Mouse (Mus musculus) kidney, postnatal 0 days (tissue): ENCODE data around the gene Tas2r143. TPM values are rescaled to one million over a fixed set of nuclear protein-coding genes. Genes with fewer than 3 reads are reported as not detected.
A peak's percentile ranks its signal among the peaks of the same experiment; 100 is the strongest.

Source experiments
- ATAC-seq: fragments of 200-750 bp; cut with Nextera tagmentation; replicated peaks from 2 replicates; pipeline ENCODE4 v1.8.0; 2017; ENCODE audit warnings: low read depth, moderate number of reproducible peaks, moderate TSS enrichment, moderate library complexity; ENCODE audit not compliant: low FRiP score
- DNase-seq: peaks from one replicate; pipeline ENCODE4 v3.0.0-alpha.2; 2016; ENCODE audit warnings: low spot score
- H3K27ac ChIP-seq: fragments of 300-500 bp; sonication (generic); 2 replicates; pipeline ENCODE4 v1.5.1; 2014; ENCODE audit warnings: mild to moderate bottlenecking
- H3K27me3 ChIP-seq: fragments of 300-500 bp; sonication (generic); 2 replicates; pipeline ENCODE4 v1.6.1; 2014; ENCODE audit warnings: low read length, mixed read lengths; ENCODE audit not compliant: insufficient read depth
- H3K36me3 ChIP-seq: fragments of 300-500 bp; sonication (generic); 2 replicates; pipeline ENCODE4 v1.6.1; 2014; ENCODE audit warnings: low read length, mixed read lengths; ENCODE audit not compliant: insufficient read depth
- H3K4me1 ChIP-seq: fragments of 300-500 bp; sonication (generic); replicated peaks from 2 replicates; pipeline ENCODE4 v1.6.1; 2014; ENCODE audit warnings: antibody characterized with exemption, low read length, mixed read lengths; ENCODE audit not compliant: insufficient read depth
- H3K4me2 ChIP-seq: fragments of 300-500 bp; sonication (generic); 2 replicates; pipeline ENCODE4 v1.6.1; 2014; ENCODE audit warnings: mild to moderate bottlenecking, low read length, moderate library complexity, mixed read lengths
- H3K4me3 ChIP-seq: fragments of 300-500 bp; sonication (generic); replicated peaks from 2 replicates; pipeline ENCODE4 v1.5.1; 2014; ENCODE audit warnings: low read depth, low read length
- H3K9ac ChIP-seq: fragments of 300-500 bp; sonication (generic); 2 replicates; pipeline ENCODE4 v1.6.1; 2014; ENCODE audit warnings: low read depth, low read length
- H3K9me3 ChIP-seq: fragments of 300-500 bp; sonication (generic); replicated peaks from 2 replicates; pipeline ENCODE4 v1.6.1; 2016; ENCODE audit warnings: low read length, inconsistent platforms, mixed read lengths
- CTCF ChIP-seq: IDR thresholded peaks from 2 replicates; pipeline ENCODE4 v1.5.1; 2016; ENCODE audit warnings: antibody characterized with exemption, low read depth, mild to moderate bottlenecking, moderate library complexity
- WGBS: fragments of 180-500 bp; shearing (Covaris S2); extraction: QIAGEN DNeasy Blood & Tissue Kit; methylation state at CpG from one replicate; pipeline ENCODE4 v1.1.7; 2014; 5-methylcytosine and 5-hydroxymethylcytosine counted together
- polyA plus RNA-seq: library from polyadenylated mRNA; unstranded; fragments of >200 nt; fragmentation: Nextera tagmentation; extraction: Ambion mirVana; gene quantifications from 2 replicates; pipeline ENCODE4 v1.2.1, GENCODE M21; 2015

Gene Tas2r143
- polyA plus RNA-seq, 1 experiment from 2014 or later, result not detected

GRCm38 (mm10) chr6:42359364-42360147 is 40.5 kb upstream of the Tas2r143 start:
- DNase-seq, result no peak
- H3K27me3 ChIP-seq, result no peaks in the 10 kb centered on the region
- no peak for ATAC-seq
- H3K4me1 ChIP-seq, result 0 out of 2 replicates have a peak, but pooled peaks cover 2% of the 10 kb centered on the region
- H3K9ac ChIP-seq, result no peak overlapping the region
- peak overlapping the region; percentile 58; the same call in 1 of the 2 replicates for H3K27ac ChIP-seq
- no peak overlapping the region for H3K4me3 ChIP-seq
- H3K36me3 ChIP-seq, result peaks cover 50% of the 10 kb centered on the region
- no peaks in the 10 kb centered on the region for H3K9me3 ChIP-seq
- H3K4me2 ChIP-seq, result no peak overlapping the region
- 63% methylated on average over 9 of the region's 9 CpGs for WGBS
- TF ChIP-seq CTCF, result no peak

- Histone ChIP-seq H3K27ac (no peak overlapping the region), H3K9me3 (no peaks in the 10 kb centered on the region), H3K4me3 (no peak overlapping the region), H3K4me2 (no peak overlapping the region), H3K4me1 (no peaks in the 10 kb centered on the region), H3K27me3 (no peaks in the 10 kb centered on the region), H3K9ac (no peak overlapping the region), H3K36me3 (peaks cover 50% of the 10 kb centered on the region)
- no peak for TF ChIP-seq CTCF
- ATAC-seq, result no peak
- DNase-seq, result no peak
- WGBS, result 83% methylated on average over 6 of the region's 6 CpGs
Measured at GRCm38 (mm10) chr6:42360231-42360840, 39.7 kb upstream of the Tas2r143 start.

- Histone ChIP-seq H3K9ac (no peak overlapping the region), H3K4me2 (no peak overlapping the region), H3K9me3 (no peaks in the 10 kb centered on the region), H3K36me3 (peaks cover 43% of the 10 kb centered on the region), H3K4me1 (no peaks in the 10 kb centered on the region), H3K4me3 (no peak overlapping the region), H3K27ac (no peak overlapping the region), H3K27me3 (no peaks in the 10 kb centered on the region)
- TF ChIP-seq CTCF, result no peak
- no peak for DNase-seq
- 87% methylated on average over 13 of the region's 13 CpGs for WGBS
- ATAC-seq, result no peak
Measured at GRCm38 (mm10) chr6:42361041-42361895, 38.8 kb upstream of the Tas2r143 start.

DNA sequence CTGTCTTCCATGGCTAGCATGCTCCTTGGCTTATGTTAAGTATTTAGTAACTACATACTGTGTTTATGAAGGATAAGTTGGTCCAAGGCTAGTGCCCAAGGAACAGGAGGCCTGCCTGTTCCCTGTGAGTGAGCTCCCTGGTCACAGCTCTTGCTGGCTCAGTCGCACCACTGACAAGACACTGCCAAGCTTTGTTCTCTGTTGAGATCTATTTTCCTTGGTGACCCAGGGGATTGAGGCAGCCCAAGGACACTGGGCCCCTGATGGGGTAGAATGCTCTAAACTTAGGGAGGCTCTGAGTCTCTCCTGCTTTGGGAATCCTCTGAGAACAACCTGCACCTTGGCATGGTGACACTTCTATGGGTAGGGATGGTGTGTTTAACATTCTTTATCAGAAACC is 38.0 kb upstream of the Tas2r143 start:
- ATAC-seq (no peak), DNase-seq (no peak)
- H3K4me1 ChIP-seq, result no peaks in the 10 kb centered on the region
- peaks cover 35% of the 10 kb centered on the region for H3K36me3 ChIP-seq
- no peaks in the 10 kb centered on the region for H3K27me3 ChIP-seq
- no peak overlapping the region for H3K4me3 ChIP-seq
- 80% methylated on average over 1 of the region's 1 CpGs for WGBS
- TF ChIP-seq CTCF, result no peak
- no peak overlapping the region for H3K9ac ChIP-seq
- H3K4me2 ChIP-seq, result no peak overlapping the region
- H3K9me3 ChIP-seq, result no peaks in the 10 kb centered on the region
- H3K27ac ChIP-seq, result no peak overlapping the region

DNA sequence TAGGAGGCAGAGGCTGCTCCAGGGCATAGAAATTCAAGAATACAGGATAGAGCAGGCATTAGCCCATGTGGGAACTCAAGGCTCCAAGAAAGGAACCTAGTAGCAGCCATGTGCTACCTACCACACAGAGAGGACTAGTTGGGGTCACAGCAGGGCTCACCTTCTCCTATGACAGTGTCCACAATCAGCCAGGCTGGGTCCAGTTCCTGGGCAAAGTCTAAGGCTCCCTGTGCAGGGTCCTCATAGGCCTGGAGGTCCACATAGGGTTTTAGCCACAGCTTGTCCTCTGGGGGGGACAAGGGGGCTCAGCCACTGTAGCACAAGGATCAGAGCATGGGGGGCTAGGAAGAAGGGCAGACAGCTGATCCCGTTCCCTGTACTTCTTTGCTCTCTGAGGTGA is 37.5 kb upstream of the Tas2r143 start:
- H3K4me1 ChIP-seq, result no peaks in the 10 kb centered on the region
- no peaks in the 10 kb centered on the region for H3K9me3 ChIP-seq
- H3K27me3 ChIP-seq, result no peaks in the 10 kb centered on the region
- no peak overlapping the region for H3K27ac ChIP-seq
- no peak for TF ChIP-seq CTCF
- H3K4me2 ChIP-seq, result no peak overlapping the region
- DNase-seq (no peak), ATAC-seq (no peak)
- peaks cover 31% of the 10 kb centered on the region for H3K36me3 ChIP-seq
- H3K4me3 ChIP-seq, result no peak overlapping the region
- no peak overlapping the region for H3K9ac ChIP-seq
- 100% methylated on average over 1 of the region's 1 CpGs for WGBS

- DNase-seq, result no peak
- H3K36me3 ChIP-seq, result peaks cover 26% of the 10 kb centered on the region
- no peaks in the 10 kb centered on the region for H3K9me3 ChIP-seq
- no peak overlapping the region for H3K9ac ChIP-seq
- H3K27me3 ChIP-seq, result no peaks in the 10 kb centered on the region
- H3K4me1 ChIP-seq, result no peaks in the 10 kb centered on the region
- no peak for TF ChIP-seq CTCF
- no peak overlapping the region for H3K4me2 ChIP-seq
- no peak overlapping the region for H3K4me3 ChIP-seq
- 44% methylated on average over 3 of the region's 3 CpGs for WGBS
- ATAC-seq, result no peak
- H3K27ac ChIP-seq, result no peak overlapping the region
Measured at GRCm38 (mm10) chr6:42362974-42363373, 37.1 kb upstream of the Tas2r143 start.
